Mouse (Mus musculus) liver, embryonic 13.5 days (tissue): Measurements from ENCODE around the gene Rab9. TPM values are rescaled to one million over a fixed set of nuclear protein-coding genes. Genes with fewer than 3 reads are reported as not detected.
A peak's percentile ranks its signal among the peaks of the same experiment; 100 is the strongest.
"Not testable (repeated sequence)": the region's sequence is repeated elsewhere in the genome, so short reads cannot be mapped to it uniquely, and the experiment has no call there.

ENCODE experiments used
- ATAC-seq: fragments of 200-750 bp; cut with Nextera tagmentation; 2 replicates; pipeline ENCODE4 v1.8.0; 2017; ENCODE audit warnings: low read depth, mild to moderate bottlenecking, moderate number of reproducible peaks, moderate library complexity
- DNase-seq: peaks from one replicate; pipeline ENCODE4 v3.0.0; 2022
- H3K27ac ChIP-seq: fragments of 300-500 bp; sonication (generic); 2 replicates; pipeline ENCODE4 v1.5.1; 2015; ENCODE audit warnings: moderate library complexity, mild to moderate bottlenecking, inconsistent platforms
- H3K27me3 ChIP-seq: fragments of 300-500 bp; sonication (generic); 2 replicates; pipeline ENCODE4 v1.6.1; 2015; ENCODE audit warnings: mild to moderate bottlenecking, inconsistent platforms
- H3K36me3 ChIP-seq: fragments of 300-500 bp; sonication (generic); 2 replicates; pipeline ENCODE4 v1.6.1; 2015; ENCODE audit warnings: mild to moderate bottlenecking, inconsistent platforms
- H3K4me1 ChIP-seq: fragments of 300-500 bp; sonication (generic); replicated peaks from 2 replicates; pipeline ENCODE4 v1.6.1; 2015; ENCODE audit warnings: inconsistent platforms
- H3K4me2 ChIP-seq: fragments of 300-500 bp; sonication (generic); 2 replicates; pipeline ENCODE4 v1.6.1; 2015; ENCODE audit warnings: inconsistent platforms, mild to moderate bottlenecking, moderate library complexity
- H3K4me3 ChIP-seq: fragments of 300-500 bp; sonication (generic); replicated peaks from 2 replicates; pipeline ENCODE4 v1.5.1; 2015; ENCODE audit warnings: mild to moderate bottlenecking, inconsistent platforms
- H3K9ac ChIP-seq: fragments of 300-500 bp; sonication (generic); 2 replicates; pipeline ENCODE4 v1.6.1; 2015; ENCODE audit warnings: mild to moderate bottlenecking, inconsistent platforms
- H3K9me3 ChIP-seq: fragments of 300-500 bp; sonication (generic); replicated peaks from 2 replicates; pipeline ENCODE4 v1.6.1; 2016; ENCODE audit warnings: inconsistent platforms
- WGBS: fragments of 180-500 bp; shearing (Covaris S2); methylation state at CpG from one replicate; pipeline ENCODE4 v1.1.7; 2015; ENCODE audit not compliant: insufficient replicate concordance; 5-methylcytosine and 5-hydroxymethylcytosine counted together
- polyA plus RNA-seq: library from polyadenylated mRNA; unstranded; fragments of >200 nt; fragmentation: Nextera tagmentation; extraction: Ambion mirVana; gene quantifications from 2 replicates; pipeline ENCODE4 v1.2.1, GENCODE M21; 2015

Rab9 gene
- 24.4 and 29.7 TPM in 2 replicates for polyA plus RNA-seq

DNA sequence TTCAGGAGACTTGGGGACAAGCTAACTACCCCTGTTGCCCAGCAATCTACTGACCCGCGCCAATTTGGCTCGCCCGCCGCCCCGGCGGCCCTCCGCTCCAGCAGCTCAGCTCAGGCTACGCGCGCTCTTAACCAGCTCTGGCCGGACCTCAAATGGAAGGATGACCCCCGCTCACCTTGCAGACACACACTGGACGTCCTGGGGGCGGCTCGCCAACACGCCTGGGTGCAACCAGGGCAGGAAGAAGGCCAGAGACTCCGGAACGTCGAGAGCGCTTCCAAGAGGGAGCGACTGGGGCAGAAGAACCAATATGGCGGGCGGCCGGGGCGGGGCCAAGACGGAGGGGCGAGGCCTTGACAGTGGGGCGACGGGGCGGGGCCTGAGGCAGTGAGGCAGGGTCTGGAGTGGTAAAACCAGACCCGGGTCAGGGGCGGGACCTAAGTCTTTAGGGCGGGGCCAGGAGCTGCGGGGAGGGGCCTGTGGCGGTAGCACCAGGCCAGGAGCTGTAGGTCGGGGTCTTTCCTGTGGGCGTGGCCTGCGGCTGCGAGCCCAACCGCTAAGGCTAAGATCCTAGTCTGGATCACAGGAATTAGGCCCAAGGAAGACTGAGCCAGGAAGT lies at the start of gene Rab9:
Gene Rab9 (minus strand): TSS at position 503 of the 619 bp plus-strand sequence.
- Histone ChIP-seq H3K9me3 (no peaks in the 10 kb centered on the region), H3K27me3 (no peaks in the 10 kb centered on the region), H3K4me1 (peaks cover 17% of the 10 kb centered on the region), H3K4me2 (peak within 1 kb of the TSS; percentile 73), H3K4me3 (peak within 1 kb of the TSS; percentile 72), H3K27ac (peak within 1 kb of the TSS; percentile 68), H3K9ac (peak within 1 kb of the TSS; percentile 78), H3K36me3 (peaks cover 6% of the 10 kb centered on the region; the same call in 1 of the 2 replicates)
- DNase-seq (peak; percentile 90), ATAC-seq (peak; percentile 98)
- 17% methylated on average over 41 of the region's 41 CpGs for WGBS

DNA sequence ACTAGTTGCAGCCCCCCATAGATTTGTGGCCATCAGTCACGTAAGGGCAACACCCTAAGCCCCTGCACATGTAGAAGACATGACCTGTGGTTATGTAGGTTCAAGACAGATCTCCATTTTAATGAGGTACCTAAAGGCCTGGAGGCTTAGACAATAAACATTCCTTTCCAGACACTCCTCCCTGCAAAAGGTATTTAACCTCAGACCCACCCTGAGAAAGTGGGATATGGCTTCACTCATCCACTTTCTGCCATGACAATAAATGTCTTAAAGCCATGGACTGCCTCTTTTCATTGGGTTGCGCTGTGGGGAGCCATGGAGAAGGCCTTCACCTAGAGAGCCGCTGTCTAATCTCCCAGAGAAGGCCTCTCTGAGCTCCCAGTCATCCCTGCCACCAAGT lies 48.5 kb upstream of the Rab9 start:
- no peaks in the 10 kb centered on the region for H3K4me1 ChIP-seq
- no peak for DNase-seq
- H3K36me3 ChIP-seq, result no peaks in the 10 kb centered on the region
- H3K27me3 ChIP-seq, result no peaks in the 10 kb centered on the region
- H3K4me3 ChIP-seq, result no peak overlapping the region
- no peak for ATAC-seq
- no peaks in the 10 kb centered on the region for H3K9me3 ChIP-seq
- H3K9ac ChIP-seq, result no peak overlapping the region
- H3K27ac ChIP-seq, result no peak overlapping the region
- WGBS, result 53% methylated on average over 3 of the region's 3 CpGs
- no peak overlapping the region for H3K4me2 ChIP-seq

DNA sequence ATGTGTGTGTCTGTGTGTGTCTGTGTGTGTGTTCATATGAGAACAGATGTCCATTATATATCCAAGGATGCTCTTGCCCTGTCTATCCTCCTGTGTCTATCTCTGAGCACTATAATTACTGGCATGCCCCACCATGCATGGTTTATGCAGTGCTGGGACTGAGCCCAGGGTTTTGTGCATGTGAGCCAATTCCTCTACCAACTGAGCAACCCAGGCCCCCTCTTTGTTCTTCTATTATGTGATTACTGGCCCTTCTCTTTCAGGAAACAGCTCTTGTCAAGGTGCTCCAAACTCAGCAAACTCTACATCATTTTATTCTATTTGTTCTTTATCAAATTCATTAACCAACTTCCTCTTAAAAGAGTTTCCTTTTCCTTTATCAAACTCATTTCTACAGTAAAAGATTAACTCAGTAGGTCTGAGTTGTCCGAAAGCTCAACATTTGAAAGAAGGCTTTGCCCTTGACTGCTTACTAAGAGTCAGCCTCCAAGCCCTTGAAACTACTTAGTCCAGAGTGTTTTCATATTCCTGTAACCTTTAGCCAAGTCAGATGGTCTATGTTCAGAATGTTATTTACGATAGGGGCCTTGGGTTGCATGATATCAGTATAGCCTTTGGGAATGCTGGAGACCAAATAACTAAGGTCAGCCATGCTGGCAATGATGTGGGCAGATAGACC lies 46.1 kb upstream of the Rab9 start:
- Histone ChIP-seq H3K36me3 (no peaks in the 10 kb centered on the region), H3K27me3 (no peaks in the 10 kb centered on the region), H3K4me1 (no peaks in the 10 kb centered on the region), H3K9me3 (no peaks in the 10 kb centered on the region), H3K27ac (no peak overlapping the region), H3K9ac (no peak overlapping the region), H3K4me3 (no peak overlapping the region), H3K4me2 (no peak overlapping the region)
- WGBS, result 63% methylated on average over 2 of the region's 2 CpGs
- no peak for DNase-seq
- ATAC-seq, result no peak

DNA sequence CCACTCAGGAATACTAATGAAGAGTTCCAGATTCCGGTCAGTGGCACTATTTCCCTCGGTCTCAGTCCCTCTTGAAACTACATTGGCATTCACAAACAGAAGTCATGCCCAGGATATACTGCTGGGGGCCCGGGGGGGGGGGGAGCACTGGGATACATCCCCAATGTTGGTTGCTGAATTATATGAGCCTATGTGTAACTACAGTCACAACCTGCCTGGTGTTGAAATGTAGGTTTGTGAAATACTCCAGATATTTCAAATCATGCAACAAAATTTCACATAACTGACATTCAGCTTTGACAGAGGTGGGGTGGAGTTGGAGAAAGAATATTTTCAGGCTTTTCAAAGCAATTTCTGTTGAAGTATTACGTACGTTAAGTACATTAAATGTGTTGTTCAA lies 41.1 kb upstream of the Rab9 start:
- Histone ChIP-seq H3K4me2 (no peak overlapping the region), H3K27ac (no peak overlapping the region), H3K9me3 (no peaks in the 10 kb centered on the region), H3K36me3 (no peaks in the 10 kb centered on the region), H3K9ac (no peak overlapping the region), H3K4me3 (no peak overlapping the region), H3K27me3 (no peaks in the 10 kb centered on the region), H3K4me1 (no peaks in the 10 kb centered on the region)
- DNase-seq, result no peak
- ATAC-seq, result no peak
- WGBS, result 63% methylated on average over 5 of the region's 5 CpGs

DNA sequence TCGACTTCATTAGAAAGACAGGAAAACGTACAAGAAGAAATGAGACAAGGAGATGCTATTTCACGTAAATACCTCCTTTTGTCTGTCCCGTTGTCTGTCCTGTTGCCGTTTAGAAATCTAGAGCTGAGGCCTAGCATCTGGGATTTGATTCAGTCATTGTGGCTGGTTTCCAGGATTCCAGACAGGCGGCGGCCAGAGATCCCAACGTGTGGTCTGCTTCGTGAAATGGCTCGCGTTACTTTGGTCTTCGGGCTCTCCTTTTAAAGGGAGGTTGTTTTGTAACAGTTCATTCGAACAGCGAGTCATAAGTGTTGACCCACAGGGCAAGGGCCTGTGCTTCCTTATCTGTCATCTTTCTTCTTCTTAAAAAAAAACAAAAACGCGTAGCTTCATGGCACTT lies 38.7 kb upstream of the Rab9 start, which contains the start of gene Tceanc:
Gene Tceanc (minus strand): TSS at position 223 of the 400 bp plus-strand sequence.
- H3K27me3 ChIP-seq, result no peaks in the 10 kb centered on the region
- H3K36me3 ChIP-seq, result no peaks in the 10 kb centered on the region
- DNase-seq, result no peak
- no peaks in the 10 kb centered on the region for H3K9me3 ChIP-seq
- no peak for ATAC-seq
- H3K27ac ChIP-seq, result no peak within 1 kb of the TSS
- 64% methylated on average over 16 of the region's 16 CpGs for WGBS
- no peak within 1 kb of the TSS for H3K9ac ChIP-seq
- no peak within 1 kb of the TSS for H3K4me3 ChIP-seq
- H3K4me1 ChIP-seq, result peaks cover 11% of the 10 kb centered on the region
- H3K4me2 ChIP-seq, result no peak within 1 kb of the TSS

DNA sequence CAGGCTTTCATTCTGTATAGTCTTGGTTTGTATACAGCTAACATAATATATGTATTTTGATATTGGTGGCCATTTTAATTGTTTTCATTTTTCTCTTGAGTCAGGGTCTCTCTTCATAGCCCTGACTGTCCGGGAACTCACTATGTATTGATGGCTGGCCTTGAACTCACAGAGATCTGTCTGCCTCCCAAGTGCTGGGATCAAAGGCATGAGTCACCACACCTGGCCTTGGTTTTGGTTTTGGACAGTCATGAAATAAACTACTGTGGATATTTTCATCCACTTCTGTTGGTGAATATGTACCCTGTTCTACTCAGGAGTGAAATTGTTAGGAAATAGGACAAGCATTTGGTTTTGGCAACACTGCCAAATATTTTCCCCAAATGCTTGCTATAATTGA lies 37.0 kb upstream of the Rab9 start:
- Histone ChIP-seq H3K27me3 (no peaks in the 10 kb centered on the region), H3K9me3 (no peaks in the 10 kb centered on the region), H3K9ac (no peak overlapping the region), H3K4me2 (no peak overlapping the region), H3K36me3 (no peaks in the 10 kb centered on the region), H3K4me3 (no peak overlapping the region), H3K4me1 (peaks cover 26% of the 10 kb centered on the region), H3K27ac (no peak overlapping the region)
- ATAC-seq (no peak), DNase-seq (no peak)
- 55% methylated on average over 1 of the region's 1 CpGs for WGBS

DNA sequence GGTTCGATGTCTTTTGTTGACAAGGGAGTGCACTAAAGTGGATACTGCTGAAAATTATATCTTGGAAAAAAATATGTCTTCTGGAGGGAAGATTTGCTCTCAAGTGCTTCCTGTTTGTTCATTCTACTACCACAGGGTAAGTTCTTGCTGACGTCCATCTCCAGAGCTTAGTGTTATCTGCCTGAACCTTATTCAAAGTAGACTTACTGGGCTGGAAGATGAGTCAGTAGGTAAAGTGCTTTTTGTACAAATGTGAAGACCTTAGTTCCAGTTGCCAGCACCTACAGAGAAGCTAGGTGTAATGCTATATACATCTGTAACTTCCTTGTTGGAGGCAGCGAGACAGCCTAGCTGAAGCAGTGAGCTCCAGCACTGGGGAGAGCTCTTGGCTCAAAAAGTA lies 36.3 kb upstream of the Rab9 start:
- WGBS, result 56% methylated on average over 3 of the region's 3 CpGs
- Histone ChIP-seq H3K4me1 (peaks cover 31% of the 10 kb centered on the region), H3K27ac (no peak overlapping the region), H3K4me2 (no peak overlapping the region), H3K9ac (no peak overlapping the region), H3K4me3 (no peak overlapping the region), H3K9me3 (no peaks in the 10 kb centered on the region), H3K27me3 (no peaks in the 10 kb centered on the region), H3K36me3 (no peaks in the 10 kb centered on the region)
- ATAC-seq (no peak), DNase-seq (no peak)

DNA sequence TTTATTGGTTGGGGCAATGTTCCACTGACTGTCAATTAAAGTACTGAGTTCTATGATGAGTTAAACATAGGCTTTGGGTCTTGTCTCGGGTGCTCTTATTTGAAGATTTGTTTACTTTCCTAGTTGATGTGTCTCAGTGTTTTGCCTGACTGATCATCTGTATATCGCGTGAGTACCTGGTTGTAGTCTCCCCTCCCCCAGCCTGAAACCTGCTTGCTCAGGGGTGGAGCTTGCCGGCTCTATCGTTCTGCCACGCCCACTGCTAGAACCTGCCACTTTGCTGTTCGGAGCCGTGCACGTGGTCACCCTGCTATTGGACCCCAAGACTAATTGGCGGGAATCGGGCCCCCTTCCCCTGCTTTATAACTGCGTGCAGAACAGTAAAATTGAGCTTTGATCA lies 34.4 kb upstream of the Rab9 start:
- H3K4me1 ChIP-seq, result peaks cover 33% of the 10 kb centered on the region
- ATAC-seq, H3K9me3 ChIP-seq, H3K27ac ChIP-seq, H3K27me3 ChIP-seq, H3K4me3 ChIP-seq, H3K36me3 ChIP-seq, H3K9ac ChIP-seq: not testable (repeated sequence)
- WGBS, result 18% methylated on average over 12 of the region's 12 CpGs
- DNase-seq, result peak; percentile 52
- H3K4me2 ChIP-seq, result peak overlapping the region; percentile 47

DNA sequence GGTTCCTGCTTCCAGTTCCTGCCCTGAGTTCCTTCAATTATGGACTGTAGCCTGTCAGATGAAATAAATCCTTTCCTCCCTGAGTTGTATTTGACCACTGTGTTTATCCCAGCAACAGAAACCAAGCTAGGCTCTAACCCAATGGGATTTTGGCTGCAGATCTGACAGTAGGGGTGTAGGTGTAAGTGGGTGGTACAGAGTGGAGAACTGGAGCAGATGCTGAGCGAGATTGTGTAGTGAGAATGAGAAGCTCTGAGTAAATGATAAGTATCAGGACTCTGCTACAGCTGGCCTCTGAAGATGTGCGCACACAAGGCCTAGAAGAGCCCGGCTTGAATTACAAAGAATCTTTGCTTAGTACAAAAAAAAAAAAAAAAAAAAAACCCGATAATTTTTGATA lies 32.4 kb upstream of the Rab9 start:
- H3K9me3 ChIP-seq, result no peaks in the 10 kb centered on the region
- no peak overlapping the region for H3K4me3 ChIP-seq
- H3K36me3 ChIP-seq, result no peaks in the 10 kb centered on the region
- H3K4me2 ChIP-seq, result no peak overlapping the region
- H3K27me3 ChIP-seq, result no peaks in the 10 kb centered on the region
- peaks cover 35% of the 10 kb centered on the region for H3K4me1 ChIP-seq
- no peak overlapping the region; the same call in 1 of the 2 replicates for H3K27ac ChIP-seq
- ATAC-seq (no peak), DNase-seq (peak; percentile 11)
- H3K9ac ChIP-seq, result no peak overlapping the region
- 50% methylated on average over 4 of the region's 4 CpGs for WGBS

DNA sequence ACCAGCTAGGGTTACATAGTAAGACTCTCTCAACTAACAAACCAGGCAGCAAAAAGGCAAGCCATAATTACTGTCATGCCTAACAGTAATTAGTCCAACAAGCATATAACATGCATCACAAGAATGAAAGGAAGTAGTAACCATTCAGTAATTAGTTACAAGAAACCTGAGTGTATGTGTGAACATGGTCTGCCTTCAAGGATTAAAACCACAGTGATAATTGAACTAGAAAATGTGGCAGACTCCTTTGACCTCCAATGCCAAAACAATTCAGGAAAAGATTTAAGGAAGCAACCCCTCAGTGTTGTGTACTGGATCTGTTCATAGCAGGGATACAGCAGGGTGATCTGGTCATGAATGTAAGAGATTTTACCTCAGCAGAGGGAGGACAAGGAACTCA lies 31.4 kb upstream of the Rab9 start:
- DNase-seq (no peak), ATAC-seq (no peak)
- Histone ChIP-seq H3K27ac (no peak overlapping the region; the same call in 1 of the 2 replicates), H3K4me2 (peak overlapping the region; percentile 57), H3K4me3 (peak overlapping the region; percentile 69), H3K36me3 (no peaks in the 10 kb centered on the region), H3K9ac (peak overlapping the region; percentile 56; the same call in 1 of the 2 replicates), H3K4me1 (peaks cover 35% of the 10 kb centered on the region), H3K9me3 (no peaks in the 10 kb centered on the region), H3K27me3 (no peaks in the 10 kb centered on the region)

DNA sequence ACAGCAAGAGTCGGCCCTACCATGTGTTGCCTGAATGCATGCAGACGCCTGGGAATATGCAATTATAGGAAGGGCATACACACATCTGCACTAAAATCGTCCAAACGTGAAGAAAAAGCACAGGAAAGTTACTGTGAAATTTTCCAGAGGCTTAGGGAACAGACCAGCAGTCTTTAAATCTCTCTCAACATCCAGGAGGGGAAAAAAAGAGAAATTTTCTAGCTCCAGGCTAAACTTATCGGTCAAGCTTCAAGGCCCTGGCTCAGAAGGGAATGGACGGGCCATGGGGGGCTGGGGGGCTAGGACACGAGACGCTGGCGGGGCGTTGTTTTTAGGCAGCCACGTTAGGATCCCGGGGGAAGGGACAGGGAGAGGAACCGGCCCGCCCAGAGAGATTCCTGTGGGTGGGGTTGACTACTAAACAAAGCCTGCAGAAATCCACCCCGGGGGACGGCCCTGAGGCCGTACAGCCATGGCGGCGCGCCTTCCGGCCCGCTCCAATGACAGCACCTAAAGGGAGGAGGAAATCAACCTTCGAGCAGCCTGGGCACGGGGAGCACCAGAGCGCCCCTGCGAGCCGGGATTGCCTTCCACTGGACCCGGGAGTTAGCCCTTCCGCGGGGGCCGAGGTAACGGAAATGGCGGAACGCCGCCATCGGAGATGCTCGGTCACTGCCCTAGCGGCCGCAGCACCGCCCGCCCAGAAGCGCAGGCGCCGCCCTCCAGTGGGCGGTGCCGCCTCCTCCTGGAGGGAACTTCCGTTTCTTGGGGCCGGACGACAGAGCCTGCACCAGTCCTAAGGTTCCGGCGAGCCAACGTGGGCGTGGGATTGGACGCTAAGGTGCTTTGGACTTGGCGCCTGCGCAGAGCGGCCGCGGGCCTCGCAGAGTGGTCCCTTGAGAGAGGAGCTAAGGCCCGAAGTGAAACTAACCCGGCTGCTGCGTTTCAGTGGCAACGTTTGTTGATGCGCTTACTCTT lies 30.4 kb upstream of the Rab9 start:
- peaks cover 35% of the 10 kb centered on the region for H3K4me1 ChIP-seq
- ATAC-seq (peak; percentile 97), DNase-seq (peak; percentile 91)
- H3K9ac ChIP-seq, result peak overlapping the region; percentile 78
- no peaks in the 10 kb centered on the region for H3K9me3 ChIP-seq
- WGBS, result 21% methylated on average over 59 of the region's 65 CpGs
- H3K27me3 ChIP-seq, result no peaks in the 10 kb centered on the region
- H3K4me2 ChIP-seq, result peak overlapping the region; percentile 59
- peak overlapping the region; percentile 89 for H3K27ac ChIP-seq
- H3K4me3 ChIP-seq, result peak overlapping the region; percentile 69
- H3K36me3 ChIP-seq, result no peaks in the 10 kb centered on the region
